Mouse (Mus musculus) mature B cell (primary cell): Measurements from ENCODE around the gene Nob1.

Experiments
- in situ Hi-C: fragments of 300-500 bp; cut with MboI; formaldehyde crosslinking; loops from 2 replicates; pipeline ENCODE4 v1.14.3; 2019

Gene Nob1

GRCm38 (mm10) chr8:107435962-107436831, 11.3 kb upstream of the Nob1 start, which contains the start of gene Wwp2:
Wwp2 (plus strand) TSS chr8:107436365.
- in situ Hi-C loops = no loop called here

- in situ Hi-C loops = no loop called here
These were observed 10.6 kb upstream of the Nob1 start for GRCm38 (mm10) chr8:107435421-107435961.

GRCm38 (mm10) chr8:107430821-107431220, 6.0 kb upstream of the Nob1 start:
- in situ Hi-C loops = no loop called here

- in situ Hi-C loops = no loop called here
These were observed 363 bp upstream of the Nob1 start for GRCm38 (mm10) chr8:107425230-107425597.

- in situ Hi-C loops = no loop called here
These were observed 675 bp downstream of the Nob1 start for GRCm38 (mm10) chr8:107424176-107424575.

GRCm38 (mm10) chr8:107417001-107417400, 7.8 kb downstream of the Nob1 start:
- in situ Hi-C loops = no loop called here

- in situ Hi-C loops = no loop called here
These were observed 11.0 kb downstream of the Nob1 start for GRCm38 (mm10) chr8:107413881-107414280.

GRCm38 (mm10) chr8:107412552-107412951, 12.3 kb downstream of the Nob1 start:
- in situ Hi-C loops = no loop called here

GRCm38 (mm10) chr8:107411391-107411790, 13.5 kb downstream of the Nob1 start:
- in situ Hi-C loops = no loop called here

GRCm38 (mm10) chr8:107405935-107406334, 18.9 kb downstream of the Nob1 start:
- in situ Hi-C loops = no loop called here

- in situ Hi-C loops = no loop called here
These were observed 20.8 kb downstream of the Nob1 start for GRCm38 (mm10) chr8:107404057-107404456.

GRCm38 (mm10) chr8:107403038-107403781, 21.6 kb downstream of the Nob1 start, which contains the start of gene Nqo1:
Nqo1 (minus strand) TSS chr8:107403206.
- in situ Hi-C loops = no loop called here

- in situ Hi-C loops = no loop called here
These were observed 23.0 kb downstream of the Nob1 start for GRCm38 (mm10) chr8:107401866-107402265.

GRCm38 (mm10) chr8:107399495-107399894, 25.4 kb downstream of the Nob1 start:
- in situ Hi-C loops = no loop called here

GRCm38 (mm10) chr8:107397665-107398064, 27.2 kb downstream of the Nob1 start:
- in situ Hi-C loops = no loop called here

- in situ Hi-C loops = no loop called here
These were observed 28.7 kb downstream of the Nob1 start for GRCm38 (mm10) chr8:107396106-107396670.

- in situ Hi-C loops = no loop called here
These were observed 29.5 kb downstream of the Nob1 start for GRCm38 (mm10) chr8:107395397-107395796.

- in situ Hi-C loops = no loop called here
These were observed 33.7 kb downstream of the Nob1 start for GRCm38 (mm10) chr8:107391136-107391516.

- in situ Hi-C loops = no loop called here
These were observed 34.2 kb downstream of the Nob1 start for GRCm38 (mm10) chr8:107390476-107391135.

GRCm38 (mm10) chr8:107389557-107389956, 35.3 kb downstream of the Nob1 start:
- in situ Hi-C loops = no loop called here

GRCm38 (mm10) chr8:107387861-107388260, 37.0 kb downstream of the Nob1 start:
- in situ Hi-C loops = no loop called here

- in situ Hi-C loops = no loop called here
These were observed 38.2 kb downstream of the Nob1 start for GRCm38 (mm10) chr8:107386642-107387041.
